Mouse (Mus musculus): Measurements from ENCODE around the gene Tmem198b. TPM values are rescaled to one million over a fixed set of nuclear protein-coding genes. Genes with fewer than 3 reads are reported as not detected.

Tmem198b gene
- polyA plus RNA-seq, 1 experiment: 10.8 TPM

GRCm38 (mm10) chr10:128817033-128817432 is 12.9 kb upstream of the Tmem198b start, which contains the start of gene Sarnp:
Gene Sarnp, plus strand, starts transcription at chr10:128817333.
- no peak within 1 kb of the TSS for H3K4me3 ChIP-seq (ENCODE audit: extremely low read depth, insufficient read depth, insufficient read length)
- H3K27me3 ChIP-seq (ENCODE audit: control insufficient read depth, insufficient read depth, low read length): no peaks in the 10 kb centered on the region
- 88% methylated on average over 13 of the region's 13 CpGs for WGBS
- H3K27ac ChIP-seq (ENCODE audit: insufficient read depth, low read length): no peak within 1 kb of the TSS
- no peak for DNase-seq (ENCODE audit: low read depth in 1 of 2, low spot score in 2 of 2)
- peaks cover 3% of the 10 kb centered on the region; the same call in 1 of the 2 replicates for H3K4me1 ChIP-seq (ENCODE audit: control insufficient read depth, insufficient read depth, insufficient read length)
- H3K36me3 ChIP-seq (ENCODE audit: control insufficient read depth, insufficient read depth, low read length): peaks cover 27% of the 10 kb centered on the region
- TF ChIP-seq CTCF (IDR thresholded peaks at IDR 0.05; ENCODE audit: extremely low read depth, insufficient read depth, insufficient read length, insufficient replicate concordance): no peak
- no peak for TF ChIP-seq POLR2A (IDR thresholded peaks at IDR 0.05; ENCODE audit: low read depth, low read length)

GRCm38 (mm10) chr10:128807018-128807417 is 2.8 kb upstream of the Tmem198b start:
- TF ChIP-seq CTCF (IDR thresholded peaks at IDR 0.05; ENCODE audit: extremely low read depth, insufficient read depth, insufficient read length, insufficient replicate concordance) (no peak), POLR2A (IDR thresholded peaks at IDR 0.05; ENCODE audit: low read depth, low read length) (no peak)
- H3K4me1 ChIP-seq (ENCODE audit: control insufficient read depth, insufficient read depth, insufficient read length): peaks cover 14% of the 10 kb centered on the region
- H3K36me3 ChIP-seq (ENCODE audit: control insufficient read depth, insufficient read depth, low read length): peaks cover 5% of the 10 kb centered on the region; the same call in 1 of the 2 replicates
- no peak overlapping the region for H3K27ac ChIP-seq (ENCODE audit: insufficient read depth, low read length)
- no peaks in the 10 kb centered on the region for H3K27me3 ChIP-seq (ENCODE audit: control insufficient read depth, insufficient read depth, low read length)
- DNase-seq (ENCODE audit: low read depth in 1 of 2, low spot score in 2 of 2): no peak
- no peak overlapping the region for H3K4me3 ChIP-seq (ENCODE audit: extremely low read depth, insufficient read depth, insufficient read length)
- 90% methylated on average over 8 of the region's 8 CpGs for WGBS

GRCm38 (mm10) chr10:128806086-128806485 is 1.9 kb upstream of the Tmem198b start:
- no peak for TF ChIP-seq POLR2A (IDR thresholded peaks at IDR 0.05; ENCODE audit: low read depth, low read length)
- TF ChIP-seq CTCF (IDR thresholded peaks at IDR 0.05; ENCODE audit: extremely low read depth, insufficient read depth, insufficient read length, insufficient replicate concordance): no peak
- H3K4me1 ChIP-seq (ENCODE audit: control insufficient read depth, insufficient read depth, insufficient read length): peaks cover 14% of the 10 kb centered on the region
- no peak for DNase-seq (ENCODE audit: low read depth in 1 of 2, low spot score in 2 of 2)
- H3K27ac ChIP-seq (ENCODE audit: insufficient read depth, low read length): no peak overlapping the region
- peak overlapping the region; percentile 47; the same call in 1 of the 2 replicates for H3K4me3 ChIP-seq (ENCODE audit: extremely low read depth, insufficient read depth, insufficient read length)
- H3K36me3 ChIP-seq (ENCODE audit: control insufficient read depth, insufficient read depth, low read length): peaks cover 5% of the 10 kb centered on the region; the same call in 1 of the 2 replicates
- 41% methylated on average over 6 of the region's 6 CpGs for WGBS
- no peaks in the 10 kb centered on the region for H3K27me3 ChIP-seq (ENCODE audit: control insufficient read depth, insufficient read depth, low read length)

- H3K4me1 ChIP-seq (ENCODE audit: control insufficient read depth, insufficient read depth, insufficient read length): peaks cover 14% of the 10 kb centered on the region
- TF ChIP-seq POLR2A (IDR thresholded peaks at IDR 0.05; ENCODE audit: low read depth, low read length) (peak; percentile 50), CTCF (IDR thresholded peaks at IDR 0.05; ENCODE audit: extremely low read depth, insufficient read depth, insufficient read length, insufficient replicate concordance) (no peak)
- WGBS: under 1% methylated on average over 67 of the region's 70 CpGs
- peak; percentile 94 to 97 for DNase-seq (ENCODE audit: low read depth in 1 of 2, low spot score in 2 of 2)
- peaks cover 7% of the 10 kb centered on the region; the same call in 1 of the 2 replicates for H3K36me3 ChIP-seq (ENCODE audit: control insufficient read depth, insufficient read depth, low read length)
- peak overlapping the region; percentile 98 for H3K27ac ChIP-seq (ENCODE audit: insufficient read depth, low read length)
- H3K27me3 ChIP-seq (ENCODE audit: control insufficient read depth, insufficient read depth, low read length): no peaks in the 10 kb centered on the region
- peak overlapping the region; percentile 96 for H3K4me3 ChIP-seq (ENCODE audit: extremely low read depth, insufficient read depth, insufficient read length)
These were observed 1.2 kb upstream of the Tmem198b start for GRCm38 (mm10) chr10:128805092-128806000.

- no peak for DNase-seq (ENCODE audit: low read depth in 1 of 2, low spot score in 2 of 2)
- TF ChIP-seq POLR2A (IDR thresholded peaks at IDR 0.05; ENCODE audit: low read depth, low read length): no peak
- WGBS: 7% methylated on average over 14 of the region's 14 CpGs
- peak within 1 kb of the TSS; percentile 96 for H3K4me3 ChIP-seq (ENCODE audit: extremely low read depth, insufficient read depth, insufficient read length)
- no peaks in the 10 kb centered on the region for H3K27me3 ChIP-seq (ENCODE audit: control insufficient read depth, insufficient read depth, low read length)
- peaks cover 14% of the 10 kb centered on the region for H3K4me1 ChIP-seq (ENCODE audit: control insufficient read depth, insufficient read depth, insufficient read length)
- peaks cover 7% of the 10 kb centered on the region; the same call in 1 of the 2 replicates for H3K36me3 ChIP-seq (ENCODE audit: control insufficient read depth, insufficient read depth, low read length)
- H3K27ac ChIP-seq (ENCODE audit: insufficient read depth, low read length): peak within 1 kb of the TSS; percentile 98
These were observed 349 bp downstream of the Tmem198b start, which contains the start of gene Dnajc14 for GRCm38 (mm10) chr10:128803771-128804270. Gene Dnajc14, plus strand, starts transcription at chr10:128804062.

GRCm38 (mm10) chr10:128803361-128803760 is 809 bp downstream of the Tmem198b start:
- peak overlapping the region; percentile 70; the same call in 1 of the 2 replicates for H3K27ac ChIP-seq (ENCODE audit: insufficient read depth, low read length)
- no peaks in the 10 kb centered on the region for H3K27me3 ChIP-seq (ENCODE audit: control insufficient read depth, insufficient read depth, low read length)
- no peak for DNase-seq (ENCODE audit: low read depth in 1 of 2, low spot score in 2 of 2)
- WGBS: 14% methylated on average over 6 of the region's 6 CpGs
- peaks cover 7% of the 10 kb centered on the region; the same call in 1 of the 2 replicates for H3K36me3 ChIP-seq (ENCODE audit: control insufficient read depth, insufficient read depth, low read length)
- H3K4me1 ChIP-seq (ENCODE audit: control insufficient read depth, insufficient read depth, insufficient read length): peaks cover 14% of the 10 kb centered on the region
- TF ChIP-seq POLR2A (IDR thresholded peaks at IDR 0.05; ENCODE audit: low read depth, low read length): no peak
- no peak for TF ChIP-seq CTCF (IDR thresholded peaks at IDR 0.05; ENCODE audit: extremely low read depth, insufficient read depth, insufficient read length, insufficient replicate concordance)
- H3K4me3 ChIP-seq (ENCODE audit: extremely low read depth, insufficient read depth, insufficient read length): no peak overlapping the region
